Mouse (Mus musculus) cerebellum, adult 2 months (tissue): ENCODE data around the gene Arhgef12. TPM values are rescaled to one million over a fixed set of nuclear protein-coding genes. Genes with fewer than 3 reads are reported as not detected.

Experiments
- DNase-seq, 2 experiments: peaks; one replicate each; pipeline ENCODE4 v3.0.0; 2021
- H3K27ac ChIP-seq: fragments of 200-500 bp; 2 replicates; pipeline ENCODE4 v1.5.1; 2012; ENCODE audit warnings: low read length, control low read depth, inconsistent platforms; ENCODE audit not compliant: insufficient read depth
- H3K27me3 ChIP-seq: fragments of 200-500 bp; 2 replicates; pipeline ENCODE4 v1.6.1; 2012; ENCODE audit warnings: inconsistent platforms, mild to moderate bottlenecking, low read length, moderate library complexity; ENCODE audit not compliant: control insufficient read depth, insufficient read depth
- H3K4me1 ChIP-seq: fragments of 200-500 bp; 2 replicates; pipeline ENCODE4 v1.6.1; 2011; ENCODE audit warnings: low read length; ENCODE audit not compliant: control insufficient read depth, insufficient read depth
- H3K4me3 ChIP-seq: fragments of 200-500 bp; replicated peaks from 2 replicates; pipeline ENCODE3; 2011; ENCODE audit warnings: mild to moderate bottlenecking, low read depth, low read length, control low read depth; ENCODE audit not compliant: insufficient read depth
- CTCF ChIP-seq: fragments of 200-500 bp; IDR thresholded peaks from 2 replicates; pipeline ENCODE4 v1.5.1; 2011; ENCODE audit warnings: low read depth, mild to moderate bottlenecking, control low read depth, low read length, moderate library complexity, borderline replicate concordance; ENCODE audit not compliant: insufficient read depth
- POLR2A ChIP-seq: fragments of 200-500 bp; IDR thresholded peaks from 2 replicates; pipeline ENCODE4 v1.6.1; 2011; ENCODE audit warnings: low read length, control low read depth, borderline replicate concordance; ENCODE audit not compliant: insufficient read depth
- WGBS: fragments of 180-500 bp; shearing (Covaris S2); methylation state at CpG from one replicate; pipeline ENCODE4 v1.1.7; 2018; 5-methylcytosine and 5-hydroxymethylcytosine counted together
- polyA plus RNA-seq: library from polyadenylated mRNA; depleted of rRNA; stranded (reverse); fragments of >200 nt; gene quantifications from 2 replicates; pipeline ENCODE4 v1.2.3, GENCODE M21; 2012

Gene Arhgef12
- polyA plus RNA-seq, 1 experiment, result 61.0 TPM

GRCm38 (mm10) chr9:43116134-43116996 lies 9.3 kb upstream of the Arhgef12 start, which contains the start of gene Tmem136:
Gene Tmem136 (minus strand): TSS chr9:43116570.
- TF ChIP-seq POLR2A (peak; percentile 47; the same call in 1 of the 2 replicates), CTCF (no peak)
- no peaks in the 10 kb centered on the region for H3K4me1 ChIP-seq
- DNase-seq, result peak; percentile 76 to 85
- 4% methylated on average over 55 of the region's 55 CpGs for WGBS
- peak within 1 kb of the TSS; percentile 80 for H3K27ac ChIP-seq
- H3K27me3 ChIP-seq, result no peaks in the 10 kb centered on the region
- H3K4me3 ChIP-seq, result peak within 1 kb of the TSS; percentile 67

DNA sequence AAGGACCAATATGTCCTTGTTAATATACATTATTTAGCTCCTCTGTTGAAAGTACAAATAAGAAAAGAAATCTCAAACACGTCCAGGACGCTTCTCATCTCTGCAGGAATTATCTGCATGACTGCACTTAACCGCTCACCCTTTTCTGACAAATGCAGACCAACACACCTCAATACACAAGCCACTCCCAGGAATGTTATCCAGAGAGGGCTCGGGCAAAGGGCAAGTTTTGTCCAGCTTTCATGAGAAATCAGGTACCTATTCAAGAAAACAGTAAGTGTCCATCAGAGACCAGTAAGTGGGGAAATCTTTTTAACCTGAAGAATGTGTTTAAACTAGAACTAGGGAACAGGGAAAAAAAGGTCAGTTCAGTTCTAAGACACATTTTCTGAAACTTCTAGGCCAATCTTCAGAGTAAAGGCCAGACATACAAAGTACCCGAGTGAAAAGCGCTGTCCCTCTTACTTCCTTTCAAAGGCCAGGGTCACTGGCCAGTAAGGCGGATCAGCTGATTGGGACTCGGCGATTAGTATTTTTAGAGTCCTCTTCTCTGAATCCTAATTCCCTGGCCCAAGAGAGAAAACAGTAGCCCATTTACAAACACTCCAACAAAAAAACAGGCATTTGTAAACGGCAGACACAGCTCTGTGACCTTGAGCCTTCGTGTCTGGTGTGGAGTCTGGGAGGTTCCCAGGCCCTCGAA lies 8.5 kb upstream of the Arhgef12 start:
- WGBS, result 17% methylated on average over 12 of the region's 12 CpGs
- Histone ChIP-seq H3K27me3 (no peaks in the 10 kb centered on the region), H3K4me3 (peak overlapping the region; percentile 67), H3K27ac (peak overlapping the region; percentile 80), H3K4me1 (no peaks in the 10 kb centered on the region)
- no peak for TF ChIP-seq CTCF
- no peak for TF ChIP-seq POLR2A
- no peak for DNase-seq

DNA sequence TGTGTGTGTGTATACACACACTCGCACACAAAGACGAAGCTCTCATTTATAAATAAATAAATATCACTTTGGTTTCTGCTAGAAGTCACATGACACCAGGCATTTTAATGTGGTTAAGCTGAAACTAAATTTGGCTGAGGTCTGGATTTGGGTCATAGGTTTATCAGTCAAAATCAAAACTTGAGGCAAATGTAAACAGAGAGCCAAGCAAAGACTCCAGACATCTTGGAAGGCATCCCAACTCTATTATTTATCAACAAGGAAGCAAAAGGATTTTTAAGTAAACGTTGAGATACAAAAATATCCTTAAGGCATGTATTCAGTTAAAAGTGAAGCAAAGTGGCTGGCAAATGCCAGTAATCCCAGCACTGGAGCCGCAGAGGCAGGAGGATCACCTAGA lies 7.8 kb upstream of the Arhgef12 start:
- Histone ChIP-seq H3K4me3 (no peak overlapping the region), H3K27ac (no peak overlapping the region), H3K27me3 (no peaks in the 10 kb centered on the region), H3K4me1 (no peaks in the 10 kb centered on the region)
- WGBS, result 90% methylated on average over 4 of the region's 4 CpGs
- TF ChIP-seq POLR2A, result no peak
- no peak for TF ChIP-seq CTCF
- no peak for DNase-seq

DNA sequence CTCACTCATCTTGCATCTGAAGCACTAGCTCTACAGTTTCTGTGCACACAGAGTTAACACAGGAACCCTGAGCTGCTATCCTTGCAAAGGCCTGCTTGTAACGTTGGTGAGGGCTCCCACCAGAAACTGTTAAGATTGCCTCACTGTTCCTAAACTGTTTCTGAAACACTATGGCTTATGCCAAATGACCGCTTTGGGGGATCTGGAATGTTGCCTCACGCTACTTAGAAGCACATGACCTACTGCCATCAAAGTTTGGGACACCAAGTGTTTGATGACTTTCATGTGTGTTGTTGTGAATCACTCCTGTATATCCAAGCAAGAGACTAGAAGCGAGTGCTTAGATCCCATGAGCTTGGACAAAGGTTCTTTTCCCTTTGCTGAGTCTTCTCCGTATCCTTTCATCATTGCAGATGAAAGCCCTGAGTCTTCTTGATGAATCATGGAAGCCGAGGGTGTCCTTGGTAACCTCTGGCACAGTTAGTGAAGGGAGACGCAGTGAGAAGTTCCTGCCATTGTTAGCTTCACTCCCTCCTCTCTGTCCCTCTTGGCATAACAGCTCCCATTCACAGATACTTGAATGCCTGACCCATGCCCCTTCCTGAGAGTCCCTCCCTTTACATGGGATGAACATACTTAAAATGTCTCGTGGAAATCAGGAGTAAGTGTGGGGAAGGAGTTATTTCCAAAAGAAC lies 3.4 kb upstream of the Arhgef12 start:
- WGBS, result 80% methylated on average over 8 of the region's 8 CpGs
- Histone ChIP-seq H3K4me3 (no peak overlapping the region), H3K27me3 (no peaks in the 10 kb centered on the region), H3K4me1 (no peaks in the 10 kb centered on the region; the same call in 1 of the 2 replicates), H3K27ac (no peak overlapping the region)
- TF ChIP-seq POLR2A (no peak), CTCF (no peak)
- no peak for DNase-seq

GRCm38 (mm10) chr9:43109125-43109524 lies 2.1 kb upstream of the Arhgef12 start:
- TF ChIP-seq CTCF (no peak), POLR2A (no peak)
- WGBS, result 90% methylated on average over 7 of the region's 7 CpGs
- no peak overlapping the region for H3K27ac ChIP-seq

GRCm38 (mm10) chr9:43108721-43109120 lies 1.7 kb upstream of the Arhgef12 start:
- 95% methylated on average over 3 of the region's 3 CpGs for WGBS
- H3K27me3 ChIP-seq, result no peaks in the 10 kb centered on the region
- no peak for DNase-seq
- H3K4me3 ChIP-seq, result no peak overlapping the region
- no peaks in the 10 kb centered on the region; the same call in 1 of the 2 replicates for H3K4me1 ChIP-seq
- H3K27ac ChIP-seq, result no peak overlapping the region
- TF ChIP-seq CTCF (no peak), POLR2A (no peak)

More at GRCm38 (mm10) chr9:43109125-43109524, 2.1 kb upstream of the Arhgef12 start:
- no peak for DNase-seq
- Histone ChIP-seq H3K4me1 (no peaks in the 10 kb centered on the region; the same call in 1 of the 2 replicates), H3K27me3 (no peaks in the 10 kb centered on the region), H3K4me3 (no peak overlapping the region)

DNA sequence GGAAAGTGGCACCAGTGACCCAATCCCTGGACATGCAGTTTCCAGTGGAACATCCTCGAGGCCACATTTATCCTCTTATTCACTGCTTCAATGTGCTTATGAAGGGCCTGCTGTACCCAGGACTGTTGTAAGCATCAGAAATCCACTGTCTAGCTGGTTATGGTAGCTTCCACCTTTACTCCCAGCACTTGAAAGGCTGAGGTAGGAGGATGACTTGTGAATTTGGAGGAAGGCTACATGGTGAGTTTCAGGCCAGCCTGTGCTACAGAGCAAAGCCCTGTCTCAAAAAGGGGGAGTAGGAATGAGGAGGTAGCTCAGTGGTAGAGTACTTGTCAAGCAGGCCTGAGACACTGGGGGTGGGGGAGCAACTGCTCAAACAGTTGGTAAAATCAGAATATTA lies 1.0 kb upstream of the Arhgef12 start:
- TF ChIP-seq POLR2A (no peak), CTCF (no peak)

GRCm38 (mm10) chr9:43107555-43107954 lies 516 bp upstream of the Arhgef12 start:
- Histone ChIP-seq H3K27ac (peak overlapping the region; percentile 20; the same call in 1 of the 2 replicates), H3K4me1 (no peaks in the 10 kb centered on the region; the same call in 1 of the 2 replicates), H3K27me3 (no peaks in the 10 kb centered on the region), H3K4me3 (no peak overlapping the region)
- 11% methylated on average over 5 of the region's 5 CpGs for WGBS
- peak in 1 of 2 experiments; percentile 54 for DNase-seq
- TF ChIP-seq POLR2A (no peak), CTCF (no peak)

More for the DNA sequence above, 1.0 kb upstream of the Arhgef12 start:
- Histone ChIP-seq H3K27ac (no peak overlapping the region), H3K4me3 (no peak overlapping the region), H3K27me3 (no peaks in the 10 kb centered on the region), H3K4me1 (no peaks in the 10 kb centered on the region; the same call in 1 of the 2 replicates)
- no peak for DNase-seq
- 88% methylated on average over 1 of the region's 1 CpGs for WGBS
